Mouse (Mus musculus): ENCODE results near the gene Rcor2.

Rcor2 gene

GRCm38 (mm10) chr19:7265478-7266191 is 1.5 kb upstream of the Rcor2 start:
- no peak for DNase-seq

GRCm38 (mm10) chr19:7266421-7266831 is 699 bp upstream of the Rcor2 start:
- no peak for DNase-seq

GRCm38 (mm10) chr19:7267781-7268721 is 926 bp downstream of the Rcor2 start:
- DNase-seq: peak; percentile 78 to 90

- DNase-seq: peak; percentile 68 to 84
Measured at GRCm38 (mm10) chr19:7268722-7269090, 1.6 kb downstream of the Rcor2 start.

- DNase-seq: peak in 1 of 2 experiments; percentile 52
Measured at GRCm38 (mm10) chr19:7269290-7270044, 2.3 kb downstream of the Rcor2 start.

- no peak for DNase-seq
Measured at GRCm38 (mm10) chr19:7273486-7273885, 6.4 kb downstream of the Rcor2 start.

GRCm38 (mm10) chr19:7274326-7274990 is 7.3 kb downstream of the Rcor2 start:
- peak in 1 of 2 experiments; percentile 53 for DNase-seq

- DNase-seq: peak in 1 of 2 experiments; percentile 53
Measured at GRCm38 (mm10) chr19:7275131-7275789, 8.1 kb downstream of the Rcor2 start.

- DNase-seq: no peak
Measured at GRCm38 (mm10) chr19:7276053-7276659, 9.0 kb downstream of the Rcor2 start.

GRCm38 (mm10) chr19:7276796-7277195 is 9.7 kb downstream of the Rcor2 start:
- DNase-seq: no peak

GRCm38 (mm10) chr19:7278200-7278906 is 11.2 kb downstream of the Rcor2 start:
- DNase-seq: no peak

- peak; percentile 60 to 69 for DNase-seq
Measured at GRCm38 (mm10) chr19:7279114-7279513, 12.0 kb downstream of the Rcor2 start.

- no peak for DNase-seq
Measured at GRCm38 (mm10) chr19:7280557-7281330, 13.6 kb downstream of the Rcor2 start.

- no peak for DNase-seq
Measured at GRCm38 (mm10) chr19:7286563-7287315, 19.6 kb downstream of the Rcor2 start.

- DNase-seq: no peak
Measured at GRCm38 (mm10) chr19:7288288-7288687, 21.2 kb downstream of the Rcor2 start.

- DNase-seq: no peak
Measured at GRCm38 (mm10) chr19:7289767-7290166, 22.6 kb downstream of the Rcor2 start.

- no peak for DNase-seq
Measured at GRCm38 (mm10) chr19:7291958-7292709, 25.0 kb downstream of the Rcor2 start.

Data from kidney, postnatal 25 days (tissue).